Mouse (Mus musculus) cerebellum, adult 2 months (tissue): Measurements from ENCODE around the gene Ahrr.

Experiments used
- CTCF ChIP-seq: fragments of 200-500 bp; IDR thresholded peaks from 2 replicates; pipeline ENCODE4 v1.5.1; 2011; ENCODE audit warnings: low read depth, mild to moderate bottlenecking, control low read depth, low read length, moderate library complexity, borderline replicate concordance; ENCODE audit not compliant: insufficient read depth
- POLR2A ChIP-seq: fragments of 200-500 bp; IDR thresholded peaks from 2 replicates; pipeline ENCODE4 v1.6.1; 2011; ENCODE audit warnings: low read length, control low read depth, borderline replicate concordance; ENCODE audit not compliant: insufficient read depth

DNA sequence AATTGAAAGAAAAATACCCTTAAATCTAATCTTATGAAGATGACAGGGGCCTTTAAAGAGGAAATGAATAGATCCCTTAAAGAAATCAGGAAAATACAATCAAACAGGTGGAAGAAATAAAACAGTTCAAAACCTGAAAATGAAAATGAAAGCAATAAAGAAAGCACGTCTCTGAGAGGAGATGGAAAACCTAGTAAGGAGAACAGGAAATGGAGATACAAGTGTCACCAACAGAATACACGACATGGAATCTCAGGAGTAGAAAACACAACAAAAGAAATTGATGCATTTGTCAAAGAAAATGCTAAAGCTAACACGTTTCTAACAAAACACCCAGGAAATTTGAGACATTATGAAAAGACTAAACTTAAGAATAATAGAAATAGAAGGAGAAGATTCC lies 95.7 kb downstream of the Ahrr start:
- no peak for TF ChIP-seq CTCF
- TF ChIP-seq POLR2A = no peak
